ENCODE assay signal across 13 mouse cellular contexts in genomic region chr6:82862475-82862874, GRCm38 (mm10).
DNase-seq lines count a peak whose midpoint lies in the region; ATAC-seq and TF ChIP-seq lines count a peak whose summit lies in the region.
"Had no signal": no experiment of that assay in that cellular context is flagged by ENCODE, and none has a peak within 500 bp of the region (broad histone marks: within the 10 kb centered on the region; RNA-seq: fewer than 3 reads in every experiment).

No protein-coding gene starts in this region.

- H3K27me3 ChIP-seq in C2C12 (ENCODE audit: control insufficient read depth, insufficient read depth, insufficient read length): no peaks in the 10 kb centered on the region
- no peaks in the 10 kb centered on the region for H3K27me3 ChIP-seq in heart, embryonic 10.5 days (ENCODE audit: insufficient read depth, poor library complexity, severe bottlenecking)
- no peaks in the 10 kb centered on the region for H3K27me3 ChIP-seq in liver, embryonic 15.5 days

- H3K9me3 ChIP-seq in heart, embryonic 10.5 days: no peaks in the 10 kb centered on the region
- H3K9me3 ChIP-seq in liver, embryonic 15.5 days (replicated peaks): no peaks in the 10 kb centered on the region

- WGBS in heart, embryonic 10.5 days: 24% methylated on average over 7 of the region's 7 CpGs
- WGBS in liver, embryonic 15.5 days (ENCODE audit: insufficient replicate concordance): 51% methylated on average over 7 of the region's 7 CpGs

- no peaks in the 10 kb centered on the region for H3K79me3 ChIP-seq in C2C12 (ENCODE audit: low read depth)

- H3K36me3 ChIP-seq in C2C12 (ENCODE audit: control insufficient read depth, insufficient read depth): no peaks in the 10 kb centered on the region
- H3K36me3 ChIP-seq in heart, embryonic 10.5 days: no peaks in the 10 kb centered on the region
- H3K36me3 ChIP-seq in liver, embryonic 15.5 days (replicated peaks): no peaks in the 10 kb centered on the region

- no peaks in the 10 kb centered on the region for H3K79me2 ChIP-seq in C2C12 (ENCODE audit: control insufficient read depth, insufficient read depth)

- ATAC-seq in liver, embryonic 15.5 days (ENCODE audit: insufficient read depth): peak; percentile 57
- ATAC-seq: midbrain, embryonic 16.5 days had no signal

- H3K27ac ChIP-seq in heart, embryonic 10.5 days: peak overlapping the region; percentile 80
- 0 out of 2 replicates have a peak overlapping the region, but pooled peaks have one; percentile 14 for H3K27ac ChIP-seq in liver, embryonic 15.5 days (replicated peaks)
- H3K27ac ChIP-seq: left cerebral cortex, adult 2 months had no signal

- TF ChIP-seq CTCF in C2C12 (IDR thresholded peaks at IDR 0.05; ENCODE audit: control insufficient read depth, insufficient read depth, insufficient read length): no peak

- H3K4me3 ChIP-seq in C2C12 (ENCODE audit: insufficient read depth, poor library complexity, severe bottlenecking): no peak overlapping the region
- no peak overlapping the region for H3K4me3 ChIP-seq in heart, embryonic 10.5 days
- no peak overlapping the region for H3K4me3 ChIP-seq in liver, embryonic 15.5 days (replicated peaks)
- H3K4me3 ChIP-seq: left cerebral cortex, adult 2 months had no signal

- H3K9ac ChIP-seq in liver, embryonic 15.5 days: no peak overlapping the region

- peak; percentile 71 for DNase-seq in gastrocnemius, adult 18-20 months (ENCODE audit: low spot score)
- no peak for DNase-seq in gastrocnemius, postnatal 4 days (ENCODE audit: low spot score in 2 of 2)
- no peak for DNase-seq in heart, embryonic 10.5 days (ENCODE audit: low spot score)
- DNase-seq in layer of hippocampus, postnatal 10 days (ENCODE audit: low spot score in 2 of 2): no peak
- DNase-seq in B cell, adult 2 months: no peak
- DNase-seq in cerebellum, adult 18-20 months: no peak
- DNase-seq: cerebellum, postnatal 14 days; kidney, postnatal 10 days; thymus, postnatal 4 days had no signal

- H3K4me2 ChIP-seq in liver, embryonic 15.5 days: no peak overlapping the region

- H3K4me1 ChIP-seq in heart, embryonic 10.5 days: peaks cover 27% of the 10 kb centered on the region
- H3K4me1 ChIP-seq in liver, embryonic 15.5 days (replicated peaks): peaks cover 20% of the 10 kb centered on the region

- peak overlapping the region; percentile 45 for H3ac ChIP-seq in C2C12 (ENCODE audit: control insufficient read depth, insufficient read length, low read depth)

TF ChIP-seq in C2C12, 6 proteins besides CTCF, POLR2A, EP300 and RAD21:
- TF ChIP-seq MYOD1 (IDR thresholded peaks at IDR 0.05; ENCODE audit: control insufficient read depth, insufficient read length, low read depth) (no peak), MYOG (IDR thresholded peaks at IDR 0.05; ENCODE audit: control insufficient read depth, extremely low read depth, insufficient read length) (no peak), MAX (IDR thresholded peaks at IDR 0.05) (no peak), USF1 (IDR thresholded peaks at IDR 0.05; ENCODE audit: low read depth) (no peak), CEBPB (IDR thresholded peaks at IDR 0.05; ENCODE audit: low read depth) (no peak)
